ENCODE assay signal across 10 mouse cellular contexts in the genomic region with DNA sequence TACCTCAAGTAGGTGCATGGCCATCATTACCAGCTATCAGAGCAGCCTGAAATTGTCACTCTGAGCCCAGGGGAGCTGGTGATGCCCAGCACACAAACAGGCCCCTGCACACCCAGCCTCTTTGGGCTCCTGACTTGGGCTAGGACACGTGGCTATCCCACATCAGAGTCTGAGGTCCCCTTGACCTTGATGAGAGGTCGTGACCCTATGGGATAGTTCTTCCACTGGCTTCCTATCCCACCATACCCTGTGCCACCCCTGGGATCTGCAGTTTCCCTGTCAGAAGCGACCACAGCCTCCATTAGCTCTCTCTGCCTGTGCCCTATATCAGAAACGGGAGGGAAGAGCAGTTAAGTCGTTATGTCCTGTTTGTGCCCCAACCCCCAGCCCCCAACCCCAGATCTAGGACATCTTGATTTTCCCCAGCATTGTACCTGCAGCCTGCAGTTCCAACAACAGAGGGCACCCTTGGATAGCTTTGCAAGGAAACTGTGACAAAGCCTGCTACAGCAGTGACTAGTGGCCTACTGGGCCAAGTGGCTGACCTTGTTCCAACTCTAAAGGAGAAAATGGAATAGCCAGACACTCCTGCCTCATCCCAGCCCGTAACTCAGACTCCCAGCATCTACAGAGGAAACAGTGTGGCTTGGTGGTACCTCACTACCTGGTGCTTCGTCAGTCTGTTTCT. TPM values are rescaled to one million over a fixed set of nuclear protein-coding genes. Genes with fewer than 3 reads are reported as not detected.
DNase-seq lines count a peak whose midpoint lies in the region; ATAC-seq lines count a peak whose summit lies in the region.
"Had no signal": no experiment of that assay in that cellular context is flagged by ENCODE, and none has a peak within 500 bp of the region (broad histone marks: within the 10 kb centered on the region; RNA-seq: fewer than 3 reads in every experiment).

No protein-coding gene starts in this region.

- 42% methylated on average over 7 of the region's 7 CpGs for WGBS in neural tube, embryonic 15.5 days
- 53% methylated on average over 7 of the region's 7 CpGs for WGBS in embryonic facial prominence, embryonic 10.5 days
- 46% methylated on average over 7 of the region's 7 CpGs for WGBS in neural tube, embryonic 14.5 days

- H3K36me3 ChIP-seq in neural tube, embryonic 15.5 days = no peaks in the 10 kb centered on the region
- H3K36me3 ChIP-seq in embryonic facial prominence, embryonic 10.5 days (replicated peaks) = peaks cover 18% of the 10 kb centered on the region
- H3K36me3 ChIP-seq in neural tube, embryonic 14.5 days (ENCODE audit: control insufficient read depth, insufficient read depth, low read length) = no peaks in the 10 kb centered on the region

- H3K4me2 ChIP-seq in neural tube, embryonic 15.5 days = no peak overlapping the region
- H3K4me2 ChIP-seq in neural tube, embryonic 14.5 days (ENCODE audit: low read depth, low read length) = no peak overlapping the region
- H3K4me2 ChIP-seq: embryonic facial prominence, embryonic 13.5 days had no signal

- H3K4me3 ChIP-seq in neural tube, embryonic 15.5 days (replicated peaks) = no peak overlapping the region
- H3K4me3 ChIP-seq in embryonic facial prominence, embryonic 10.5 days = no peak overlapping the region
- no peak overlapping the region for H3K4me3 ChIP-seq in neural tube, embryonic 14.5 days (ENCODE audit: low read depth, low read length)
- H3K4me3 ChIP-seq: embryonic facial prominence, embryonic 13.5 days; megakaryocyte, embryonic 14.5 days had no signal

- ATAC-seq in neural tube, embryonic 15.5 days (ENCODE audit: low FRiP score) = no peak; the same call in 1 of the 2 replicates
- ATAC-seq in neural tube, embryonic 14.5 days (ENCODE audit: low read depth) = peak; percentile 44; the same call in 1 of the 2 replicates

- H3K9me3 ChIP-seq in neural tube, embryonic 15.5 days (replicated peaks) = no peaks in the 10 kb centered on the region
- no peaks in the 10 kb centered on the region for H3K9me3 ChIP-seq in embryonic facial prominence, embryonic 10.5 days
- H3K9me3 ChIP-seq in neural tube, embryonic 14.5 days (ENCODE audit: control insufficient read depth, low read length) = no peaks in the 10 kb centered on the region
- H3K9me3 ChIP-seq: embryonic facial prominence, embryonic 13.5 days; megakaryocyte, embryonic 14.5 days had no signal

- no peak overlapping the region for H3K27ac ChIP-seq in neural tube, embryonic 15.5 days (replicated peaks)
- no peak overlapping the region for H3K27ac ChIP-seq in embryonic facial prominence, embryonic 10.5 days (replicated peaks)
- no peak overlapping the region for H3K27ac ChIP-seq in neural tube, embryonic 14.5 days (ENCODE audit: low read depth, low read length)
- H3K27ac ChIP-seq: embryonic facial prominence, embryonic 13.5 days had no signal

- DNase-seq in neural tube, embryonic 10.5 days (ENCODE audit: extremely low spot score, low spot score) = peak; percentile 43
- peak; percentile 81 for DNase-seq in adrenal gland, postnatal 14 days
- peak; percentile 57 for DNase-seq in embryonic facial prominence, embryonic 10.5 days (ENCODE audit: low spot score)
- peak; percentile 56 to 80 for DNase-seq in heart, postnatal 14 days
- DNase-seq in left cerebral cortex, postnatal 25 days (ENCODE audit: low spot score in 2 of 2) = peak; percentile 70 to 79
- no peak for DNase-seq in spleen, postnatal 10 days (ENCODE audit: low spot score in 2 of 2)

- no peak overlapping the region for H3K9ac ChIP-seq in neural tube, embryonic 15.5 days (replicated peaks)
- H3K9ac ChIP-seq in neural tube, embryonic 14.5 days (replicated peaks; ENCODE audit: low read depth, low read length) = no peak overlapping the region
- H3K9ac ChIP-seq: embryonic facial prominence, embryonic 13.5 days had no signal

- intact Hi-C loops in heart, postnatal 14 days (cut with DNase I) = loop anchor here (1.0 to 2.0 kb wide), 2 partner anchors 48 to 492 kb away; no protein-coding TSS in a partner anchor
- intact Hi-C loops in left cerebral cortex, postnatal 25 days (cut with DNase I) = loop anchor here (2.0 to 5.0 kb wide), 3 partner anchors 42 to 494 kb away; no protein-coding TSS in a partner anchor

- no peaks in the 10 kb centered on the region for H3K27me3 ChIP-seq in neural tube, embryonic 15.5 days (replicated peaks)
- no peaks in the 10 kb centered on the region for H3K27me3 ChIP-seq in embryonic facial prominence, embryonic 10.5 days (replicated peaks; ENCODE audit: low read depth, poor library complexity, severe bottlenecking)
- H3K27me3 ChIP-seq in neural tube, embryonic 14.5 days (ENCODE audit: control insufficient read depth, insufficient read depth, low read length) = no peaks in the 10 kb centered on the region
- H3K27me3 ChIP-seq: embryonic facial prominence, embryonic 13.5 days had no signal

- no peaks in the 10 kb centered on the region; the same call in 1 of the 2 replicates for H3K4me1 ChIP-seq in neural tube, embryonic 15.5 days
- peaks cover 13% of the 10 kb centered on the region for H3K4me1 ChIP-seq in embryonic facial prominence, embryonic 10.5 days
- H3K4me1 ChIP-seq in neural tube, embryonic 14.5 days (ENCODE audit: control insufficient read depth, insufficient read depth, low read length) = no peaks in the 10 kb centered on the region
- H3K4me1 ChIP-seq: megakaryocyte, embryonic 14.5 days had no signal

RNA-seq across cellular contexts. Expression of gene Col5a1, which starts 40.4 kb away (rescaled TPM):
- polyA plus RNA-seq in neural tube, embryonic 15.5 days (2015; fragmentation: Nextera tagmentation; extraction: Ambion mirVana) = 21.5 and 29.0 TPM in 2 replicates
- 73.1 and 76.7 TPM in 2 replicates for total RNA-seq in adrenal gland, postnatal 14 days (2021)
- polyA plus RNA-seq in embryonic facial prominence, embryonic 10.5 days (2016; fragmentation: Nextera tagmentation; extraction: Ambion mirVana) = 16.5 and 19.3 TPM in 2 replicates
- 100 to 1,000 TPM; 100 to 109 TPM for total RNA-seq in heart, postnatal 14 days (2021)
- 1 to 10 TPM; 6.9 to 7.0 TPM for total RNA-seq in left cerebral cortex, postnatal 25 days (2021)
- 3.6 and 22.7 TPM in 2 replicates for polyA plus RNA-seq in neural tube, embryonic 14.5 days (2014; fragmentation: Nextera tagmentation; extraction: Ambion mirVana)

Comparison
In these comparisons a context has a peak if more than half of its experiments do, and no peak if none do; other contexts are left out.
1. DNase-seq: peak in neural tube, embryonic 10.5 days (single experiment), adrenal gland, postnatal 14 days (single experiment), embryonic facial prominence, embryonic 10.5 days (single experiment), heart, postnatal 14 days (2 of 2) and left cerebral cortex, postnatal 25 days (2 of 2); none in spleen, postnatal 10 days (0 of 2).